Mouse (Mus musculus) forebrain, embryonic 13.5 days (tissue): ENCODE results near the gene Ptgs1. TPM values are rescaled to one million over a fixed set of nuclear protein-coding genes. Genes with fewer than 3 reads are reported as not detected.
A peak's percentile ranks its signal among the peaks of the same experiment; 100 is the strongest.

Source experiments
- ATAC-seq: fragments of 200-750 bp; cut with Nextera tagmentation; 2 replicates; pipeline ENCODE4 v1.8.0; 2017
- H3K27ac ChIP-seq: fragments of 300-500 bp; sonication (generic); 2 replicates; pipeline ENCODE4 v1.5.1; 2015; ENCODE audit warnings: inconsistent platforms, mild to moderate bottlenecking, moderate library complexity
- H3K27me3 ChIP-seq: fragments of 300-500 bp; sonication (generic); 2 replicates; pipeline ENCODE4 v1.6.1; 2015; ENCODE audit warnings: mild to moderate bottlenecking, inconsistent platforms
- H3K36me3 ChIP-seq: fragments of 300-500 bp; sonication (generic); 2 replicates; pipeline ENCODE4 v1.6.1; 2015; ENCODE audit warnings: mild to moderate bottlenecking, inconsistent platforms; ENCODE audit not compliant: poor library complexity, severe bottlenecking
- H3K4me1 ChIP-seq: fragments of 300-500 bp; sonication (generic); 2 replicates; pipeline ENCODE4 v1.6.1; 2015; ENCODE audit warnings: inconsistent platforms
- H3K4me2 ChIP-seq: fragments of 300-500 bp; sonication (generic); 2 replicates; pipeline ENCODE4 v1.6.1; 2015; ENCODE audit warnings: inconsistent platforms, mild to moderate bottlenecking, moderate library complexity
- H3K4me3 ChIP-seq: fragments of 300-500 bp; sonication (generic); 2 replicates; pipeline ENCODE4 v1.5.1; 2015; ENCODE audit warnings: mild to moderate bottlenecking, inconsistent platforms
- H3K9ac ChIP-seq: fragments of 300-500 bp; sonication (generic); 2 replicates; pipeline ENCODE4 v1.6.1; 2015; ENCODE audit warnings: mild to moderate bottlenecking, inconsistent platforms
- H3K9me3 ChIP-seq: fragments of 300-500 bp; sonication (generic); replicated peaks from 2 replicates; pipeline ENCODE4 v1.6.1; 2016; ENCODE audit warnings: inconsistent platforms
- WGBS: fragments of 180-500 bp; shearing (Covaris S2); methylation state at CpG from one replicate; pipeline ENCODE4 v1.1.7; 2015; 5-methylcytosine and 5-hydroxymethylcytosine counted together
- polyA plus RNA-seq: library from polyadenylated mRNA; unstranded; fragments of >200 nt; fragmentation: Nextera tagmentation; extraction: Ambion mirVana; gene quantifications from 2 replicates; pipeline ENCODE4 v1.2.1, GENCODE M21; 2015

Ptgs1 gene
- polyA plus RNA-seq, 1 experiment from 2014 or later, result 2.2 TPM

DNA sequence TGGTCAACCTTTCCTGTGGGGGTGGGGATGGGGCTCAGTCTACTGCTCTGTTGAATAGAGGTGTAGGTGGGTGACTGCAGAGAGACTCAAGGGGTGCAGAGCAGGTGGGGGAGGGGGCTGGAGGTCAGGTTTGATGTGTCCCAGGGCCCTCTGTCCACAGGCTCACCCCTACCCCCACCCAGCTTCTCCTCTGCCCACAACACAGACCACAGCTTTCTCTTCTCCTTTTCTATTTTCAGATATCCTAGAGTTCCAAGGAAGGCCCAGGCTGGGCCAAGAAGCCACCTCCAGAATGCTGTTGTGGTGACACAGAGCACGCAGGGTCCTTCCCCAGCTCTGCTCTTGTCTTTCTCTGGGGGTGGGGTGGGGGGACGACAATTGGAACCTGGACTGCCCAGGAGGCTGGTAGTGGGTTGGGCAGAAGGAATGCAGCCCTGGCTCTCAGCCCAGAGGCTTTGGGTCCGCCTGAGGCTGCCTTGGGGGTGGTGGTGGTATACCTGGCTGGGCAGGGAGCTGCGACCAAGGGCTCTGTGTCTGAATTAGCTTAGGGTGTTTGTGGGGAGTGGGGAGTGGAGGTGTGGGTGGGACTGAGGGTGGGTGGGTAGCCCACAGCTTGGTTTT, 13.2 kb upstream of the Ptgs1 start:
- Histone ChIP-seq H3K4me2 (no peak overlapping the region), H3K4me3 (no peak overlapping the region), H3K36me3 (no peaks in the 10 kb centered on the region), H3K4me1 (peaks cover 10% of the 10 kb centered on the region; the same call in 1 of the 2 replicates), H3K9ac (0 out of 2 replicates have a peak overlapping the region, but pooled peaks have one; percentile 6), H3K9me3 (no peaks in the 10 kb centered on the region), H3K27ac (no peak overlapping the region), H3K27me3 (peaks cover 10% of the 10 kb centered on the region)
- no peak for ATAC-seq
- 52% methylated on average over 4 of the region's 4 CpGs for WGBS

DNA sequence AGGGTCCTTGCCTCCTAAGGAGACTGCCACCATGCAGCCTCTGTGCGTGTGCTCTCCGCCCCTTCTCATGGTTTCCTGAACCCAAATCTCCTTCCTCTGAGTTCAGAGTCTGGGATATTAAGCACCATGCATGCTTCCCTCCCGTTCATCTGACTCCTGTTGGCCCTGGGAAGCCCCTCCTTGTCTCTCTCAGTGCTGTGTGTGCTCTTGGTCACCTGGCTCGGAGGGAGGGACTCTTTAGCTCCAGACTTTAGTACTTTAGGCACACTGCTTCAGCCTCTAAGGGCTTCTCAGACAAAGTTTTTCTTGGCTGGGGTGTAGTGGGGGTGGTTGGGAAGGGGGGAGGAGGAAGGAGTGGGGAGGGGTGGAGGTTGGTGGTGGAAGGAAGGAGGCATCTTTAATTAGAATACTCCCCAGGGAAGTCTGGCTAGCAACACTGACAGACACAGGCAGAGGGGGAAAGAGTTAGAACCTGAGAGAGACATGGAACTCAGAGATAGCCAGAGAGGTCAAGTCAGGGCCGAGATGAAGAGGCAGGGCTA, 12.5 kb upstream of the Ptgs1 start:
- Histone ChIP-seq H3K36me3 (no peaks in the 10 kb centered on the region), H3K4me1 (peaks cover 10% of the 10 kb centered on the region; the same call in 1 of the 2 replicates), H3K27ac (no peak overlapping the region), H3K9ac (0 out of 2 replicates have a peak overlapping the region, but pooled peaks have one; percentile 6), H3K9me3 (no peaks in the 10 kb centered on the region), H3K4me3 (no peak overlapping the region), H3K27me3 (0 out of 2 replicates have a peak, but pooled peaks cover 3% of the 10 kb centered on the region), H3K4me2 (no peak overlapping the region)
- 53% methylated on average over 5 of the region's 5 CpGs for WGBS
- ATAC-seq, result no peak

DNA sequence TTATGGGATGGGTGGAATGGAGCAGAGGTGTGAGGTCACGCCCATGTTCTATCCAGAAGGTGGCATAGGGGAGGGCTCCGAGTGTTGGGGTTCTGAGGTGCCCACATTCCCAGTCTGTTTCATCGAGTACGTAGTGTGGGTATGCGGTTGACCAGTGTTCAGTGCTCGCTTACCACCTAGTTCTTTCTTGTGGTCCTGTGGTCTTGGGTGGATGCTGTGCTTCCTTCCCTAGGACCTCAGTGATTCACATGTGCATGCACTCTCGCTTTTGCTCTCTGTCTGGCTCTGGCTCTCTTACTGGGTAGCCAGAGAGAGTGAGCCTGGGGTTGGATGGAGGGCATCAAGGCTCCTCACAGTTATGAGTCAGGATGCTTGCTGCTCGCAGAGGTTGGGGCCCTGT, 10.1 kb upstream of the Ptgs1 start:
- H3K4me1 ChIP-seq, result no peaks in the 10 kb centered on the region
- no peaks in the 10 kb centered on the region for H3K9me3 ChIP-seq
- H3K4me2 ChIP-seq, result no peak overlapping the region
- 0 out of 2 replicates have a peak, but pooled peaks cover 2% of the 10 kb centered on the region for H3K27me3 ChIP-seq
- H3K36me3 ChIP-seq, result no peaks in the 10 kb centered on the region
- H3K4me3 ChIP-seq, result no peak overlapping the region
- ATAC-seq, result no peak
- WGBS, result 87% methylated on average over 8 of the region's 8 CpGs
- no peak overlapping the region for H3K27ac ChIP-seq
- no peak overlapping the region for H3K9ac ChIP-seq

DNA sequence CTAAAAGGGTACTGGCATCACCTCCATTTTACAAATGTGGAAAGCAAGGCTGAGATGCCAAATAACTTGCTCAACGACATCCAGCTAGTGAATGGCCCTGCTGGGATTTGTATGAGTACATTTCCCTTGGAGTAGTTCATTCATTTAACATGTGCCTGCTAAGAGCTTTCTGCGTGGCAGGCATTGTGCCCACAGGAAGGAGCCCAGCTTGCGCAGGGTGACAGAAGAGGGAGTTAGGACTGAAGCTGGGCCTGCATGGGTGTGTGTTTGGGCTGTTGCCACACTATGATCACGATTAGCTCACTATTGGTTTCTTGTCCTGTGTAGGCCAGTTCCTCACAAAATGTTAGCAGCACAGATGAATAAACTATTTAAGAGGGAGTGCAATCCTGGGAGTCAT, 9.3 kb upstream of the Ptgs1 start:
- WGBS, result 71% methylated on average over 4 of the region's 4 CpGs
- Histone ChIP-seq H3K27me3 (0 out of 2 replicates have a peak, but pooled peaks cover 2% of the 10 kb centered on the region), H3K9ac (no peak overlapping the region), H3K36me3 (no peaks in the 10 kb centered on the region), H3K4me2 (no peak overlapping the region), H3K9me3 (no peaks in the 10 kb centered on the region), H3K4me3 (no peak overlapping the region), H3K4me1 (no peaks in the 10 kb centered on the region), H3K27ac (no peak overlapping the region)
- no peak for ATAC-seq

DNA sequence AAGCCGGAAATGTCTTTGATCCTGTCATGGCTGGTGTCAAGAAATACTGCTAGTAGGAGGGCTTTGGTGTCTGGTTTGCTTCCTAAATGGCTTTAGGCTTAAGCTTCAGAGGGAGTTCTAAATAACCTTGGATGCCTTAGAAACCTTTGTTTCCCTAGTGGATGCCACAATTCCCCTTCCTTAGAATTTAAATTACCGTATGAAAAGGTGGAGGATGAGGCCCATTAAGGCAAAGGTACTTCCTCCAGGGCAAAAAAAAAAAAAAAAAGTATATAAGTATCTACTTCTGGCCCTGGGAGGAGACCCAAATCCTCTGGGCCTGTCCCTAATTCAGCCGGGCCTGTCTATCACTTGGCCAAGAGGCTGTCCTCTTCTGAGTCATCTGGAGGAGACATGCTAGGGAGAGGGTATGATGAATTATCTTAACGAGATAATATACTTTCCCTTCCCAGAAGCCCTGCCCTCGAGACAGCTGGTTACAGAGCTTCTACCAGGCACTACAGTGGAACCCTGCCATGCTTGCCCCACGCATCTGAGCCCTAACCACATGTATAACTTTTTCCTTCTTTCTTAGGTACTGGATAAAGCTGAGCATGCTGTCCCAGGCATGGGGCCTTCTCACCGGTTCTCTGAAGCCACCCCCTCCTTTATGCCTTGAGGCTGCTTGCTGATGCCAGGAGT, 7.9 kb upstream of the Ptgs1 start:
- ATAC-seq, result no peak
- H3K36me3 ChIP-seq, result no peaks in the 10 kb centered on the region
- H3K27me3 ChIP-seq, result 0 out of 2 replicates have a peak, but pooled peaks cover 2% of the 10 kb centered on the region
- no peaks in the 10 kb centered on the region for H3K4me1 ChIP-seq
- no peak overlapping the region for H3K27ac ChIP-seq
- no peaks in the 10 kb centered on the region for H3K9me3 ChIP-seq
- no peak overlapping the region for H3K9ac ChIP-seq
- WGBS, result 66% methylated on average over 7 of the region's 7 CpGs
- no peak overlapping the region for H3K4me2 ChIP-seq
- H3K4me3 ChIP-seq, result no peak overlapping the region

DNA sequence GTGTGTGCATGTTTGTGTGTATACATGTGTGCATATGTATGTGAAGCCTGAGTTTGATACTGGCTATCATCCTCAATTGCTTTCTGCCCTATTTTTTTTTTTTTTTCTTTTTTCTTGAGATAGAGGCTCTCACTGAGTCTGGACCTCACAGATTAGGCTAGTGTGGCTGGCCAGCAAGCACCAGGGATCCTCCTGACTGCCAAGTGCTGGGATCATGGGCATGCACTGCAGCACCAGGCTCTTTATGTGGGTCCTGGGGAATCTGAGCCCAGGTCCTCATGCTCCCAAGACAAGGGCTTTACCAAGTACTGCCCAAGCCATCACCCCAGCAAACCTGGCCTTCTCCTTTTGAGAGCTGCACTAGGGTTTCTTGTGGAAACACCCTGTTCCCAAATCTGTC, 6.8 kb upstream of the Ptgs1 start:
- no peak for ATAC-seq
- H3K27ac ChIP-seq, result no peak overlapping the region
- H3K9ac ChIP-seq, result no peak overlapping the region
- H3K27me3 ChIP-seq, result 0 out of 2 replicates have a peak, but pooled peaks cover 2% of the 10 kb centered on the region
- H3K36me3 ChIP-seq, result no peaks in the 10 kb centered on the region
- H3K4me2 ChIP-seq, result no peak overlapping the region
- no peaks in the 10 kb centered on the region for H3K4me1 ChIP-seq
- H3K9me3 ChIP-seq, result no peaks in the 10 kb centered on the region
- H3K4me3 ChIP-seq, result no peak overlapping the region

DNA sequence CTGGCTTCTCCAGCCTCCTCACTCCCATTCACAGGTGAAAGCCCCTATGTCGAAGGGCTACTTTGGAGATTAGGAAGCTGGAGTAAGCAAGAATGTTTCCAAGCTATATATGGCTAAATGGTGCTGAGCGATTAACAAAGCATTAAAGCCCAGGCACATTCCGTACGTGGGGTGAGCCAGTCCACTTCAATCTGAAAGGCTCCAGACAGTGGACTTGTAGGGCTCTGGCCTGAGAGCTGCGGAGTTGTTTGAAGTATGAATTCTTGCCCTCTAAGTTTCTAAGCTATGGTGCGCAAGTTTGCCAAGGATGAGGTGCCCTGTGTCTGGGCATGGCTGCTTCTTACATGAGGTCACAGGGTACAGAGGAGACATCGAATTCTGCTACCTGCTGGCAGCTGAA, 6.1 kb upstream of the Ptgs1 start:
- WGBS, result 79% methylated on average over 7 of the region's 7 CpGs
- no peaks in the 10 kb centered on the region for H3K36me3 ChIP-seq
- H3K4me1 ChIP-seq, result no peaks in the 10 kb centered on the region
- H3K27ac ChIP-seq, result no peak overlapping the region
- no peak overlapping the region for H3K4me3 ChIP-seq
- H3K9me3 ChIP-seq, result no peaks in the 10 kb centered on the region
- 0 out of 2 replicates have a peak, but pooled peaks cover 2% of the 10 kb centered on the region for H3K27me3 ChIP-seq
- H3K4me2 ChIP-seq, result no peak overlapping the region
- no peak overlapping the region for H3K9ac ChIP-seq
- no peak for ATAC-seq

DNA sequence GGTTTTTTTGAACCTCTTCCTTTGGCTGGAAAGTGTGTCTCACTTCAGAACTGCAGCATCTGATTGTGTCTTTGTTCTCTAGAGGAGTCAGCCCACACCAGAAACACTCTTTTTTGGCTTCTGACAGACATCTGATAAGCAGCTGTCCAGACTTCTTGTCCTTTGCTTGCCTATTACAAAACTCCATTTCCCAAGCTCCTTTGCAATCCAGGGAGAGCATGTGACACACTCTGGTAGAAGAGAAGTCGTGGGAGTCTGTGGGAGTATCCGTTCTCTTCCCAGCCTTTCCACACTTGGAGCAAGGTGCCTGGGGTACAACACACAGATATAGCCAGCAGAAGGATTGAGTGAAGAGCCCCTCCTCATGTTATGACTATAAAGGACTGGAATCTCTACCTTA, 5.6 kb upstream of the Ptgs1 start:
- H3K36me3 ChIP-seq, result no peaks in the 10 kb centered on the region
- WGBS, result 40% methylated on average over 2 of the region's 2 CpGs
- ATAC-seq, result no peak
- no peak overlapping the region for H3K4me3 ChIP-seq
- 0 out of 2 replicates have a peak, but pooled peaks cover 2% of the 10 kb centered on the region for H3K27me3 ChIP-seq
- H3K4me2 ChIP-seq, result no peak overlapping the region
- no peaks in the 10 kb centered on the region for H3K9me3 ChIP-seq
- H3K27ac ChIP-seq, result no peak overlapping the region
- no peak overlapping the region for H3K9ac ChIP-seq
- H3K4me1 ChIP-seq, result no peaks in the 10 kb centered on the region

- WGBS, result 48% methylated on average over 8 of the region's 10 CpGs
- Histone ChIP-seq H3K27ac (no peak overlapping the region), H3K36me3 (no peaks in the 10 kb centered on the region), H3K4me3 (peak overlapping the region; percentile 29), H3K4me1 (peaks cover 13% of the 10 kb centered on the region), H3K4me2 (peak overlapping the region; percentile 58), H3K27me3 (peaks cover 19% of the 10 kb centered on the region), H3K9me3 (no peaks in the 10 kb centered on the region), H3K9ac (peak overlapping the region; percentile 52; the same call in 1 of the 2 replicates)
- no peak for ATAC-seq
Measured at GRCm38 (mm10) chr2:36230967-36231366, 741 bp downstream of the Ptgs1 start.

DNA sequence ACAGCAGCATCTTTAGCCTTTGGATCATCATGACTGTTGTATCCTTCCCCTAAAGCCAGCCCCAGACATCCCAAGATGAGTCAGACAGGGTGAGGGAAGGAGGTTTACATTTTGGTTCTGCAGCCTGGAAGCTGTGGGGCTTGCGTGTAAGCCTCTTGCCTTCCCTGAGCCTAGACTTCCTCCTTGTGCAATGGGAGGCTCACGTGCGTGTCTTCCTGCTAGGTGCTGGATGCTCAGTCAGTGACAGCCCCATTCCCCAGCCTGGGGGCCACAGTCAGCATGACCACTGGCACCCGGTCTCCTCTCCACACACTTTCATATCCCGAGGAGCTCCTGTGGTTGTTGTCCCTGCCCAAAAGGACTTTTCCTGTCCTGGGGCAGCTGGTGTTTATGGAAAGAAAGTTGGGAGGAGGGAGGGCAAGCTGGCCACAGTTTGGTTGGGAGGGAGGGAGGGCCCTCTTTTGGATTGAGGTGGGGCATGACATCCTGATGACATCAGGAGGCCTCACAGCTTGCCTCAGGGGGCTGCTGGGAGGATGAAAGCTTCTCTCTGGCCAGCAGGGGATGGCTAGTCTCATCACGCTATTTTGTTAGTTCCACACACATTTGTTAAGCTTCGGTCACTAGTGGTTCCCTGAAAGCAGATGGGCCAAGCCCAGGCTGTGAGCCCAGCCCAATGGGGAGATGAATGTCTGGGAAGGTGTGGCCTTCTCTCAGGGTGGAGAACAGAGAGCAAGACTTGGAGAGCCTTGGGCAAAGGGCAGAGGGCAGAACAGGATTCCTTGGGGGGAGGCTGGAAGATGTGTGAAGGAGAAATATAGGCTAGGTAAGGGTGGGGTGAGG, 4.5 kb downstream of the Ptgs1 start:
- H3K9ac ChIP-seq, result no peak overlapping the region
- peaks cover 15% of the 10 kb centered on the region for H3K4me1 ChIP-seq
- 0 out of 2 replicates have a peak, but pooled peaks cover 5% of the 10 kb centered on the region for H3K9me3 ChIP-seq
- no peak overlapping the region for H3K4me2 ChIP-seq
- H3K27me3 ChIP-seq, result peaks cover 18% of the 10 kb centered on the region
- WGBS, result 79% methylated on average over 7 of the region's 7 CpGs
- H3K4me3 ChIP-seq, result no peak overlapping the region
- no peaks in the 10 kb centered on the region for H3K36me3 ChIP-seq
- ATAC-seq, result no peak
- H3K27ac ChIP-seq, result no peak overlapping the region

GRCm38 (mm10) chr2:36235917-36236316, 5.7 kb downstream of the Ptgs1 start:
- Histone ChIP-seq H3K27me3 (peaks cover 7% of the 10 kb centered on the region), H3K4me3 (no peak overlapping the region), H3K9me3 (0 out of 2 replicates have a peak, but pooled peaks cover 5% of the 10 kb centered on the region), H3K4me1 (0 out of 2 replicates have a peak, but pooled peaks cover 4% of the 10 kb centered on the region), H3K27ac (no peak overlapping the region), H3K36me3 (no peaks in the 10 kb centered on the region), H3K9ac (no peak overlapping the region), H3K4me2 (no peak overlapping the region)
- WGBS, result 45% methylated on average over 4 of the region's 4 CpGs
- ATAC-seq, result no peak
